Mouse (Mus musculus) hindlimb bud, embryonic 11.5 days (tissue): ENCODE results near the gene 4931440F15Rik.

ENCODE experiments used
- DNase-seq: peaks from one replicate; pipeline ENCODE4 v3.0.0-alpha.2; 2012; ENCODE audit warnings: low read depth, low spot score; ENCODE audit errors: extremely low spot score

4931440F15Rik gene

GRCm38 (mm10) chr11:29807325-29807724, 18.1 kb downstream of the 4931440F15Rik start:
- no peak for DNase-seq

- DNase-seq, result no peak
Observed at GRCm38 (mm10) chr11:29801432-29802427, 23.7 kb downstream of the 4931440F15Rik start.

GRCm38 (mm10) chr11:29799839-29800238, 25.6 kb downstream of the 4931440F15Rik start:
- no peak for DNase-seq

GRCm38 (mm10) chr11:29795106-29795505, 30.4 kb downstream of the 4931440F15Rik start:
- DNase-seq, result no peak

GRCm38 (mm10) chr11:29794475-29794874, 31.0 kb downstream of the 4931440F15Rik start:
- DNase-seq, result no peak

GRCm38 (mm10) chr11:29790796-29791195, 34.7 kb downstream of the 4931440F15Rik start:
- no peak for DNase-seq

- DNase-seq, result no peak
Observed at GRCm38 (mm10) chr11:29788921-29789638, 36.4 kb downstream of the 4931440F15Rik start.

- no peak for DNase-seq
Observed at GRCm38 (mm10) chr11:29788499-29788898, 37.0 kb downstream of the 4931440F15Rik start.

GRCm38 (mm10) chr11:29787473-29787872, 38.0 kb downstream of the 4931440F15Rik start:
- DNase-seq, result no peak

GRCm38 (mm10) chr11:29786583-29787219, 38.8 kb downstream of the 4931440F15Rik start:
- no peak for DNase-seq

- DNase-seq, result no peak
Observed at GRCm38 (mm10) chr11:29779409-29780026, 46.0 kb downstream of the 4931440F15Rik start.

GRCm38 (mm10) chr11:29778936-29779335, 46.5 kb downstream of the 4931440F15Rik start:
- DNase-seq, result no peak

GRCm38 (mm10) chr11:29777964-29778363, 47.5 kb downstream of the 4931440F15Rik start:
- DNase-seq, result no peak

GRCm38 (mm10) chr11:29774760-29775159, 50.7 kb downstream of the 4931440F15Rik start:
- no peak for DNase-seq

- DNase-seq, result no peak
Observed at GRCm38 (mm10) chr11:29774296-29774695, 51.2 kb downstream of the 4931440F15Rik start.
